Mouse (Mus musculus): ENCODE results near the gene Podxl2.

Podxl2 gene

DNA sequence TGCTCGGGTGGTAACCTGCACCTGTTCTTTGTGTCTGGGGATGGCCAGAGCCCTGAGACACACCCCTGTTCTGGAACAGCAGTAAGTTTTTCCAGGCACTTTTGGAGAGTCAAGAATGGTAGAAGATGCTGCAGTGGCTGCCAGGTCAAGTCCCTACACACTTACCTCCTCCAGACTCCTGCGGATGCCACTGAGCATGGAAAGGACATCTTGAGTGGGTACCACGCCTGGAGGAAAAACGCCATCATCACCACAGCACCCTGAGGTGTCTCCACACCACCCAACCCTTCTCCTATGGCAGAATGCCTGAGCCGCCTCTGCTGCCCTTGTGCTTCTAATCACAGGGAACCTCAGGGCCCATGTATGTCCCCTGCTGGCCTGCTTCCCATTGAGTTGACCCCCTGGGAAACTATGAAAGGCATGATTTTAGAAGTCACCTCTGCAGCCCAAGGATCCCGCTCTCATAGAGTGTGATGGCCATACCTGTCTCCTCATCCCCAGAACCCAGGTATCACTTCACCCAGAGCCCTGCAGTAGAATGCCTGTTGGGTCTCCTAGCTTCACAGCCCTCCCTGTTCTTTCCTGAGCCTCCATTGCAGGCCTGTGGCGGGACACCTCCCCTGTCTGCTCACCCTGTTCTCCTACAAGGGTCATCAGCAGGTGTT is 29.8 kb downstream of the Podxl2 start:
- DNase-seq (ENCODE audit: low spot score in 2 of 2), result no peak

DNA sequence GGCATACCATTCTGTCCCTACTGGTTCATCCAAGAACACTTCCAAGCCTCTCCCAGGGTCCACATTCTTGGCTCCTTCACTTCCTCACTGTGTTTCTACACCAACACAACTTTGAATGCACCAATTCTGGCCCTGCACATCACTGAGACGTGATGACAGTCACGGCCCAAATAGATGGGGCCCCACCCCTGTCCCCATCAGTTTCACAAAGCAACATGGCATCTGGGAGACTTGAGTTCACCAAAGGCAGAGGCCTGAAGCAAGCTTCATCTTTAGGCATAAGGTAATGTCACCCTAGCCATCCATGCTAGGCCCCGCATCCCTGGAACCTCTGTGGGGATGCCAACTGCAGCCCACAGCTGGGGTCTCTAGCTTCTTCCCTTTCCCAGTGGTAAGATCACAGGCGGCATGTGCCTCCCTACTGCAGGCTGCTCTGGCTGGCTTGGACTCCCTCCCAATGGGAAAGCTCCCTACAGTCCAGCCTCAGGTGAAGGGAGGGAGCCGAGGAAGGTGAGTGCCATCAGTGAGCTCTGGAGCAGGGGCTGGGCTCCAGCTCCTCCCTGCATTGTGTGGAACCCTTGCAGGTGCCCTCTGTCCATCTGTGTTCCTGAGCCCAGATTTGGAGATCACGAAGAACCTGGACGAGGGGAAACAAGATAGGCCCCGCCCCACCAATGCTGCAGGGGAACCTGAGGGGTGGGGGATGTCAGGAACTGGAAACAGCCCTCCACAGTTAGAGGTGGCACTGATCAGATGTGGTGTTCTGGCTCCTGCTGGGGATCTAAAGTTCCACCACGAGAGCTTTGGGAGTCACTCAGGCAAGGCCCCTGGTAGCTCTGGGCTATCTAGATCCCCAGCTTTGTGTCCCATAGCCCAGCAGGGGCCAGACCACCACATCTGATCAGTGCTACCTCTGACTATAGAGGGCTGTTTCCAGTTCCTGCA is 30.8 kb downstream of the Podxl2 start:
- no peak for DNase-seq (ENCODE audit: low spot score in 2 of 2)

DNA sequence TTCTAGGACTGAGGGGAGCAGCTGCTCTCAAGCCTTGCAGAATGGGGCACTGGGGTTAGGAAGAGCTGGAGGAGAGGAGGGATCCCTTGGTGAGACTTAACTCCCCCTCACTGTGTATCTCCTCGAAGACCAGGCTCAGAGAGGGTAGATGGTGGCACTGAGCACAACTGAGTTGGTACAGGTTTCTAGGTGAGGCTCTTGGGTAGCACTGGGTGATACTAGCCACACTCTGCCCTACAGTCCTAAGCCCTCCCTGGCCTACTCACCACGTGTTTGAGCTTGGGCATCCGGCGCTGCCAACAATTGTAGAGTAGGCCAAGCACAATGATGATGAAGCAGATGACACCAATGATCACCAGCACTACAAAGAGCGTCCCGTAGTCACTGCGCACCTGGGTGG is 31.6 kb downstream of the Podxl2 start:
- no peak for DNase-seq (ENCODE audit: low spot score in 2 of 2)

- no peak for DNase-seq (ENCODE audit: low spot score in 2 of 2)
These were observed 32.1 kb downstream of the Podxl2 start for GRCm38 (mm10) chr6:88842731-88843151.

- peak; percentile 99 to 100 for DNase-seq (ENCODE audit: low spot score in 2 of 2)
These were observed 32.8 kb downstream of the Podxl2 start, which contains the start of gene Abtb1 for GRCm38 (mm10) chr6:88841781-88842689. TSS of gene Abtb1 (minus strand) at chr6:88841984.

- no peak for DNase-seq (ENCODE audit: low spot score in 2 of 2)
These were observed 33.4 kb downstream of the Podxl2 start for GRCm38 (mm10) chr6:88841514-88841780.

GRCm38 (mm10) chr6:88840791-88841513 is 33.9 kb downstream of the Podxl2 start:
- DNase-seq (ENCODE audit: low spot score in 2 of 2), result no peak

DNA sequence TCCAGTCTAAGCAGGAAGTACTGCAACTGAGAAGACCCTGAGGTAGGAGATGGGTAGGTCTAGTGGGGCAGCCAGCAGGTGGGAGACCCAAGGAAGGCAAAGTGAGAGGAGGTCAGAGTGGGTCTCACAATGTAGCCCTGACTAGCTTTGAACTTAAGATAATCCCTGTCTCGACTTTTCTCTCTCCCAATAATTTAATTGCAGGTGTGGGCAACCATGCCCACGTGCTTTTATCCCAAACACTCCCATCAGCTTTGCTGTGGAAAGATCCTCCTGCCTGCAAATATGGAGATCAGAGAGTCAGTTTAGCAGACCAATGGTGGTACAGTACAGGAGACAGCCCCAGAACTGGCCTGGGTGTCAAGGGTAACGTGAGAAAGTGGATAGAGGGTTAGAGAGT is 34.6 kb downstream of the Podxl2 start:
- DNase-seq (ENCODE audit: low spot score in 2 of 2), result no peak

DNA sequence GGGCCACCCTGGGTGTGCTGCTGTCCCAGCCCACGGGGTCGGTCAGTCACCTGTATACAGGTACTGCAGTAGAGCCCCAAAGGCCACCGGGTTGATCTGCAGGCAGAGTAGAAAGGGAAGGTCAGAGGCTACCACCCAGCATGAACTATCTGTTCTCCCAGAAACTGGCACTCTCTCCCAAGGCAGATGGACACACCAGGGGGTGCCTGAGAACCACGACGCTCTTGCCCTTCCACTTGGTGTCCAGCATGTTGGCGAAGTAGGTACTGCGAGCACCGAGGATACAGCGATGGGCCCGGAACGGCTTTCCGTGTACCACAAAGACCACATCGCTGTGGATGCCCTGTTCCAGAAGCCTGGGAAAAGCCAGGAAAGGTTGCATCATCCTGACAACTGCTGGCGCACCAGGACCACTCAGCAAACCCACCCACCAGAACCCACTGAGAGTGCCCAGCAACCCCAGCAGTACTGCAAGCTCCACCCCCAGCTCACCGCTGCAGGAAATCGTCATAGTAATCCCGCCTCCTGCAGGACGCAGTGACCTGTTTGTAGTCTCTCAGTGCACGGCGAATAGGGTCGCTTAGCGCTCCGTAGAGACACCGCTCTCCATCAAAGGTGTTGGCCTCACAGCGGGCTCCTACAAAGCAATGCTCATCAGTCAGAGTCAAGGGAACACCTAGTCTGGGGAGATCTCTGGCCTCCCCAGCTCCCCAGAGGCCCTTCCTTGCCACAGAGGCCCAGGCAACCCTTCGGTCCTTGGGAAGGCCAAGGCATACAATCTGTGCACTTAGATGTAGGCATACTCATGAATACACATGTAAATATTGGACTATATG is 35.5 kb downstream of the Podxl2 start:
- no peak for DNase-seq (ENCODE audit: low spot score in 2 of 2)

GRCm38 (mm10) chr6:88838613-88839012 is 36.2 kb downstream of the Podxl2 start:
- DNase-seq (ENCODE audit: low spot score in 2 of 2), result no peak

DNA sequence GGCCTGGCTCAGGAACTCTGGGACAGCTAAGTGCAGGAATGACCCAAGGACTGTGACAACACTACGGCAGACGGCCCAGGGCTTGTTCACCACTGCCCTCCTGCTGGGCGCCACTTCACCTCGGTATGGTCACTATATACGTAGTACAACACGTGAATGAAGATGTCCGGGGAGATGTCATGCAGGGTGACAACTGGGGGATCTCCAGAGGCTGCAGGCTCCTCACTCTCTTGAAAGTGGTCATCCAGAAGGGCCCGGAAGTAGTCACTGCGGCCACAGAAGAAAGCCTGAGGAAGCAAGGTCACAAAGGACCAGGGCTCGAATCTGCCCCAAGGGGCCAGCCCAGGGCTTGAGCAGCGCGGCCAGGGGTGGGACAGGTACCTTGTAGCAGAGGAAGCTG is 36.8 kb downstream of the Podxl2 start:
- DNase-seq (ENCODE audit: low spot score in 2 of 2), result no peak

GRCm38 (mm10) chr6:88836178-88836819 is 38.5 kb downstream of the Podxl2 start:
- no peak for DNase-seq (ENCODE audit: low spot score in 2 of 2)

DNA sequence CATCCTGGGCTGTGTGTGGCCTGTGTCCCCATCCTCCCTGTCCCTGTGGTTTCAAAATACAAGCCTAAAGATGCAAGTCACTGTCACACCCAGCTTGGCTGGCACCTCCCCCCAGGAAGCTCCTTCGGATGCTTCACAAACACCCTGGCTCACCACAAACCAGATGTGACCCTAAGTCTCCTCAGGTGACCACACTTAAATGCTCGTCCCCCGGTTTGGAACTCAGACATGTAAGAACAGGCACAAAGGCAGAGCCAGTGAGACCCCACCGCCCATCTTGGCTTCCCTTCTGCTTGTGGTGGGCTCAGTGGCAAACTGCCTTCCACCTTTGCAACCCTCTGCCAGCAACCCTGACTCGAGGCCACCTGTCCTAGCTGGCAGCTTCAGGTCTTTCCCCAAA is 39.8 kb downstream of the Podxl2 start:
- no peak for DNase-seq (ENCODE audit: low spot score in 2 of 2)

DNA sequence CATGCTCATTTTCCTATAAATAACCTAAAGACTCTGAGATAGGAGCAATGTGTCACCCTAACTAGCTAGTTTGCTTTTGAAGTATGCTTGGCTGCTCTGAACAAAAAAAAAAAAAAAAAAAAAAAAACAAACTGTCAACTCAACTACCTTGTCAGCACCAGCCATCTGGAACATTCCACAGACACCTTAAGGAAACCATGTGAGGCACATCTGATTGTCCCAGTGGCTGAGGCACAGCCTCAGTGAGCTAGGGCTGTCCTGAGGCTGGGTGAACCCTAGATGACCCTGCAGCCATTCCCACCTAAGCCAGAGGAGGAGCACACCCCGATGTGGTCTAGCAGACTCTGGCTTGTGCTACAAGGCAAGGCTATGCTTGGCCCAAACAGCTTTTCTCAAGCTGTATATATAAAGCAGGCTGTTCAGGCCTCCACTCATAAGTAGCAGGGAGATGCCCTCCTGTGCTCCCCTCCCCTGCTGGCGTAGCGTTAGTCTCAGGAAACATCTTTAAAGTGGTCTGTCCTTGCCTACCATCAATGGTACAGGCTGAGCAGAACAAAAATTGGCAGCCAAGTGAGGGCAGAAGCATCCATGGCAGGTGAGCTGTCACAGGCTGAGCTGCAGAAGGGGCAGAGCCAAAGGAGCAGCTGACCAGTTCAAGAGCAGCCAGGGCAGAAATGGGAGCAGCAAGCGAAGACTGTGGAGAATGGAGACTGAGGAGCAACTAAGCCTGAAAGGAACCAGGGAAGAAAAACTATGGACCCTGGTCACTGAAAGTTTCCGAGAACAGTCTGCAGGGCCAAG is 41.3 kb downstream of the Podxl2 start:
- no peak for DNase-seq (ENCODE audit: low spot score in 2 of 2)

GRCm38 (mm10) chr6:88832663-88833062 is 42.2 kb downstream of the Podxl2 start:
- DNase-seq (ENCODE audit: low spot score in 2 of 2), result no peak

DNA sequence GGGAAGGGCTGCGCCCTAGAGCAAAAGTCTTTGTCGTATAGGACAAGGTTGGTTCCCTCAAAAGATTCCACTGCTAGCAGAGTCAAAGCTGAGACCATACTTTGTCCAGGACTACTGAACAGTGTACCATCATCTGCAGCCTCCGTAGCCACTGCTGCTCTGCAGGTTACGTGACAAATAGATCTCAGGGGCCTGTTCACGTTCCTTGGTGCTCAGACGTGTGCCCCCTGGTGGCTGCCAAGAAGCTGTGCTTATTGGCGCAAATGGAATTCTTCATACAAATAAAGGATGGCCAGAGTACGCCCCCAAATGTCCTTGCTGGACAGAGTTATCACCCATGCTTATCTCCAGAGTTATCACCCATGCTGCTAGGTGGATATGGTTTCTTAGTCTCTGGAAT is 43.4 kb downstream of the Podxl2 start:
- DNase-seq (ENCODE audit: low spot score in 2 of 2), result peak in 1 of 2 experiments; percentile 40

GRCm38 (mm10) chr6:88830112-88830702 is 44.6 kb downstream of the Podxl2 start:
- DNase-seq (ENCODE audit: low spot score in 2 of 2), result no peak

DNA sequence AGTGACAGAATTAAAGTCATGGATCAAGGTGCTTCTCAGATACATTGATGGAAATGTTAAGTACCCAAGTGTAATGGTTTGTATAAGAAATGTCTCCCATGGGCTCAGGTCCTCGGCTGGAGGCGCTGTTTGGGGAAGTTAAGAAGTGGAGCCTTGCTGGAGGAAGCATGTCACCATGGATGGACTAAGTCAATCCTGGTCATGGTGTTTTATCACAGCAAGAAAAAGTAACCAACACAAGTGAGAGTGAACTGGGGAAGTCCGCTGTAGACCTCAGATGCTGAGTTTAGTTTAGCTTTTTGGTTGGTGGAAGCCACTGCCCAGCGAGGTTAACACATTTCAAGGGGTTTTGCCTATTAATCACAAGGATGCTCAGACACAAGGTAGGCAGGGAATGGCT is 45.3 kb downstream of the Podxl2 start:
- DNase-seq (ENCODE audit: low spot score in 2 of 2), result no peak

Measured in heart, adult 9 months (tissue).